Mouse (Mus musculus): ENCODE measurements around the gene Prl7b1. TPM values are rescaled to one million over a fixed set of nuclear protein-coding genes. Genes with fewer than 3 reads are reported as not detected.

Gene Prl7b1
- total RNA-seq (2015; ENCODE audit: low replicate concordance) (not detected in 2 replicates), total RNA-seq (2017; ENCODE audit: low replicate concordance) (not detected in 2 replicates)

DNA sequence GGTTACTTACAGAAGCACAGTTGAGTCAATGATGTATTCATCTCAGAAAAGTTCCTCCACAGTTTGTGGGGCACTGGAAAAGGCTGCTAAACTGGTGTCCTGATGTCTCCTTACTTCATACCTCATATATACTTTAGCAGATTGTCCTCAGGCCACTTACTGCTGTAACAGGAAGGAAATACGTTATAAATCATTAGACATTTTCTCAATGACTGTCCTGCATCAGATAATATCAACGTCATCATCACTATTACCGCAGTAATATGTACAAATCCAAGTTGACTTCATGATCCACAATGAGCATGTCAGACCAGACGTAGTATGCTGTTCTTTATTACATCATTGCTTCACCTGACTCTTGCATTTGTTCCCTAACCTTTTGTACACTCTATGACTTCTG, at the start of gene Prl7b1:
Prl7b1 (minus strand) TSS at position 101 of the 400 bp plus-strand sequence.
- ATAC-seq (replicated peaks; ENCODE audit: low FRiP score, poor library complexity, severe bottlenecking): no peak

DNA sequence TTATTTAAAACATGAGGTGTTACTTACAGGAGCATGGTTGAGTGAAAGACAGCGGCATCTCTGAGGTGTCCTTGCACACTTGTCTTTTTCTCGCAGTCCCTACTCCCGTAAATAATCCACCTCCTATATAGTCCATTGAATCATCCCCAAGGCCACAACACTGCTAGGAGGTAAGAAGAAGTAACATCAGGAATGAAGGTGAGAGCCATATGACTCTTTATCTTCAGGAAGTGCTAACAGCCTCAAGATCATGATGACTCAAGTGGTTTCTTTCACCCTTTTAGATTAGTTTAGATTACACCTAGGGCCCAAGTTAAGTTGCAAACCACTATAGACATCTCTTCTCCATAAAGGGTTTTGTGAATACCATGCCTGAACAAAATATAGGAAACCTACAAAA, 32.0 kb upstream of the Prl7b1 start, which contains the start of gene Prl7a1:
Prl7a1 (minus strand) TSS at position 101 of the 400 bp plus-strand sequence.
- no peak for ATAC-seq (replicated peaks; ENCODE audit: low FRiP score, poor library complexity, severe bottlenecking)

DNA sequence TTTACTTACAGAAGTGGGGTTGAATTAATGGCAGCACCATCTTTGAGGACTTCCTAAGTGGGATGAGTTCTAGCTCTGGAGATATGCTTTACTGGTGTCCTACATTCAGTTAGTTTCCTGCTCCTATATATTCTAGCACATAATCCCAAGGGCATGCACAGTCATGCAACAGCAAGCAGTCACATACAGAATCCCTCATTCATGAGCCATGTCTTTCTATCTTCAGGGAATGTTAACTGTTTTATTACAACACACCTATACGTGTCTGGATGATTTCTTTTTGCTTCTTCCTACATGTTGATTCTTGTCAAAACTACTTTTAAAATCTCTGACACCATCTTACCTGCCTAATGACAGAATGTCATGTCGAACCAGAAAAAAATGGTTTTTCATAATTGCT, 28.3 kb downstream of the Prl7b1 start, which contains the start of gene Prl8a1:
Prl8a1 (minus strand) TSS at position 101 of the 400 bp plus-strand sequence.
- no peak for ATAC-seq (replicated peaks; ENCODE audit: low FRiP score, poor library complexity, severe bottlenecking)

- ATAC-seq (replicated peaks; ENCODE audit: low FRiP score, poor library complexity, severe bottlenecking): no peak
Measured at GRCm38 (mm10) chr13:27564506-27564905, 45.9 kb downstream of the Prl7b1 start, which contains the start of gene Prl8a9. Gene Prl8a9 (minus strand): TSS chr13:27564606.

DNA sequence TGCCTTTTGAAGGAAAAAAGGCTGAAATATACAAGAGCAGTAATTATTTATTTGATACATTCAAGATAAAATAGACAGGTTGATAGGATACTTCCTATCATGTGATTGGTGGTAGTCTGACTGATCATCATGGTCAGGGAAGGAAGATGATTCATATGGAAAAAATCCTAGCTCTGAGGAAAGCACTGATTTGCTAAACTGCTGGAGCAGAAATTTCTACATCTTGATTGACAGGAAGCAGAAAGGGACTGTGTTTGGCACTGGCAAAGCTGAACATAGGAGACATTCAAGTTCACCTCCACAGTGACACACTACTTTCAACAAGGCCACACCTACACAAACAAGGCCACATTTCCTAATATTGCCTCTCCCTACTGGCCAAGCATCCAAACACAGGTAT, 57.0 kb downstream of the Prl7b1 start:
- ATAC-seq (replicated peaks; ENCODE audit: low FRiP score, poor library complexity, severe bottlenecking): no peak

Other genes starting within 250 kb of the Prl7b1 start
- not detected in 2 replicates for gene Prl2b1, start 219.7 kb downstream of the Prl7b1 start, total RNA-seq (2015; ENCODE audit: low replicate concordance)
- gene Prl2b1, start 219.7 kb downstream of the Prl7b1 start, total RNA-seq (2017; ENCODE audit: low replicate concordance): not detected in 2 replicates
- not detected in 2 replicates for gene Prl8a6, start 171.9 kb downstream of the Prl7b1 start, total RNA-seq (2015; ENCODE audit: low replicate concordance)
- gene Prl8a6, start 171.9 kb downstream of the Prl7b1 start, total RNA-seq (2017; ENCODE audit: low replicate concordance): not detected in 2 replicates
- not detected in 2 replicates for gene Prl8a8, start 97.4 kb downstream of the Prl7b1 start, total RNA-seq (2015; ENCODE audit: low replicate concordance)
- gene Prl8a8, start 97.4 kb downstream of the Prl7b1 start, total RNA-seq (2017; ENCODE audit: low replicate concordance): not detected in 2 replicates
- not detected in 2 replicates for gene Prl8a9, start 46.0 kb downstream of the Prl7b1 start, total RNA-seq (2015; ENCODE audit: low replicate concordance)
- gene Prl8a9, start 46.0 kb downstream of the Prl7b1 start, total RNA-seq (2017; ENCODE audit: low replicate concordance): not detected in 2 replicates
- gene Prl8a1, start 28.4 kb downstream of the Prl7b1 start, total RNA-seq (2015; ENCODE audit: low replicate concordance): not detected in 2 replicates
- not detected in 2 replicates for gene Prl8a1, start 28.4 kb downstream of the Prl7b1 start, total RNA-seq (2017; ENCODE audit: low replicate concordance)
- gene Prl7a1, start 31.9 kb upstream of the Prl7b1 start, total RNA-seq (2015; ENCODE audit: low replicate concordance): not detected in 2 replicates
- not detected in 2 replicates for gene Prl7a1, start 31.9 kb upstream of the Prl7b1 start, total RNA-seq (2017; ENCODE audit: low replicate concordance)
- gene Prl7a2, start 57.5 kb upstream of the Prl7b1 start, total RNA-seq (2015; ENCODE audit: low replicate concordance): not detected in 2 replicates
- not detected in 2 replicates for gene Prl7a2, start 57.5 kb upstream of the Prl7b1 start, total RNA-seq (2017; ENCODE audit: low replicate concordance)
- not detected in 2 replicates for gene Prl7d1, start 106.2 kb upstream of the Prl7b1 start, total RNA-seq (2015; ENCODE audit: low replicate concordance)
- not detected in 2 replicates for gene Prl7d1, start 106.2 kb upstream of the Prl7b1 start, total RNA-seq (2017; ENCODE audit: low replicate concordance)
- gene Prl7c1, start 170.2 kb upstream of the Prl7b1 start, total RNA-seq (2015; ENCODE audit: low replicate concordance): not detected in 2 replicates
- not detected in 2 replicates for gene Prl7c1, start 170.2 kb upstream of the Prl7b1 start, total RNA-seq (2017; ENCODE audit: low replicate concordance)
- not detected in 2 replicates for gene Prl2a1, start 191.1 kb upstream of the Prl7b1 start, total RNA-seq (2015; ENCODE audit: low replicate concordance)
- not detected in 2 replicates for gene Prl2a1, start 191.1 kb upstream of the Prl7b1 start, total RNA-seq (2017; ENCODE audit: low replicate concordance)
- gene Prl2c1, start 238.8 kb upstream of the Prl7b1 start, total RNA-seq (2015; ENCODE audit: low replicate concordance): not detected in 2 replicates
- gene Prl2c1, start 238.8 kb upstream of the Prl7b1 start, total RNA-seq (2017; ENCODE audit: low replicate concordance): not detected in 2 replicates

Measured in erythroblast, adult 5-6 weeks (primary cell).